Mouse (Mus musculus) cerebellum, adult 2 months (tissue): Measurements from ENCODE around the gene Lpar5.

Source experiments
- CTCF ChIP-seq: fragments of 200-500 bp; IDR thresholded peaks from 2 replicates; pipeline ENCODE4 v1.5.1; 2011; ENCODE audit warnings: low read depth, mild to moderate bottlenecking, control low read depth, low read length, moderate library complexity, borderline replicate concordance; ENCODE audit not compliant: insufficient read depth
- POLR2A ChIP-seq: fragments of 200-500 bp; IDR thresholded peaks from 2 replicates; pipeline ENCODE4 v1.6.1; 2011; ENCODE audit warnings: low read length, control low read depth, borderline replicate concordance; ENCODE audit not compliant: insufficient read depth

- no peak for TF ChIP-seq POLR2A
- no peak for TF ChIP-seq CTCF
Observed at GRCm38 (mm10) chr6:125096279-125096596, 28.5 kb downstream of the Lpar5 start.
